ENCODE assay signal across 17 mouse cellular contexts in genomic region chr3:41365145-41365830, GRCm38 (mm10).
DNase-seq lines count a peak whose midpoint lies in the region; ATAC-seq and TF ChIP-seq lines count a peak whose summit lies in the region.
"Had no signal": no experiment of that assay in that cellular context is flagged by ENCODE, and none has a peak within 500 bp of the region (broad histone marks: within the 10 kb centered on the region; RNA-seq: fewer than 3 reads in every experiment).

No protein-coding gene starts in this region.

- no peaks in the 10 kb centered on the region for H3K27me3 ChIP-seq in forebrain, embryonic 16.5 days (replicated peaks; ENCODE audit: control insufficient read depth, insufficient read depth, low read length)
- no peaks in the 10 kb centered on the region for H3K27me3 ChIP-seq in forebrain, postnatal 0 days (ENCODE audit: insufficient read depth, low read length)
- H3K27me3 ChIP-seq in heart, postnatal 0 days (ENCODE audit: control insufficient read depth, insufficient read depth, low read length), result no peaks in the 10 kb centered on the region
- no peaks in the 10 kb centered on the region for H3K27me3 ChIP-seq in kidney, adult 2 months (replicated peaks; ENCODE audit: control insufficient read depth, insufficient read depth, low read length)
- H3K27me3 ChIP-seq: embryonic facial prominence, embryonic 13.5 days; kidney, embryonic 15.5 days; limb, embryonic 15.5 days; midbrain, embryonic 12.5 days had no signal

- H3K4me3 ChIP-seq in forebrain, embryonic 16.5 days (replicated peaks; ENCODE audit: low read length), result no peak overlapping the region
- H3K4me3 ChIP-seq in forebrain, postnatal 0 days (ENCODE audit: low read depth, low read length), result no peak overlapping the region
- H3K4me3 ChIP-seq in heart, postnatal 0 days (ENCODE audit: low read depth, low read length), result no peak overlapping the region
- no peak overlapping the region for H3K4me3 ChIP-seq in kidney, adult 2 months (ENCODE audit: insufficient read depth, low read depth, low read length)
- H3K4me3 ChIP-seq: embryonic facial prominence, embryonic 13.5 days; kidney, embryonic 15.5 days; layer of hippocampus, adult 2 months; limb, embryonic 15.5 days; midbrain, embryonic 12.5 days had no signal

- no peak for TF ChIP-seq CTCF in forebrain, postnatal 0 days (IDR thresholded peaks at IDR 0.05; ENCODE audit: low read depth)
- no peak for TF ChIP-seq CTCF in heart, postnatal 0 days (IDR thresholded peaks at IDR 0.05; ENCODE audit: low read depth)
- TF ChIP-seq CTCF in brain, embryonic 14.5 days (IDR thresholded peaks at IDR 0.05; ENCODE audit: borderline replicate concordance, extremely low read depth, insufficient read depth, insufficient read length), result no peak
- no peak for TF ChIP-seq CTCF in kidney, adult 2 months (conservative IDR thresholded peaks at IDR 0.05; ENCODE audit: insufficient read depth, insufficient read length, low read depth, low read length)

- H3K4me2 ChIP-seq in forebrain, embryonic 16.5 days (ENCODE audit: low read length), result no peak overlapping the region
- H3K4me2 ChIP-seq in forebrain, postnatal 0 days (ENCODE audit: low read depth), result no peak overlapping the region
- H3K4me2 ChIP-seq in heart, postnatal 0 days (ENCODE audit: low read depth, low read length), result no peak overlapping the region
- H3K4me2 ChIP-seq: kidney, embryonic 15.5 days; limb, embryonic 15.5 days; midbrain, embryonic 12.5 days had no signal

- TF ChIP-seq EP300 in heart, postnatal 0 days (IDR thresholded peaks at IDR 0.05; ENCODE audit: low read depth), result no peak

- H3K9ac ChIP-seq in forebrain, embryonic 16.5 days (replicated peaks; ENCODE audit: low read depth, low read length), result no peak overlapping the region
- H3K9ac ChIP-seq in forebrain, postnatal 0 days, result no peak overlapping the region
- H3K9ac ChIP-seq in heart, postnatal 0 days (replicated peaks; ENCODE audit: low read depth, low read length), result no peak overlapping the region
- H3K9ac ChIP-seq: embryonic facial prominence, embryonic 13.5 days; kidney, embryonic 15.5 days; limb, embryonic 15.5 days; midbrain, embryonic 12.5 days had no signal

- H3K4me1 ChIP-seq in forebrain, embryonic 16.5 days (replicated peaks; ENCODE audit: control insufficient read depth, insufficient read depth, low read length), result no peaks in the 10 kb centered on the region
- no peaks in the 10 kb centered on the region for H3K4me1 ChIP-seq in forebrain, postnatal 0 days (ENCODE audit: insufficient read depth)
- peaks cover 51% of the 10 kb centered on the region for H3K4me1 ChIP-seq in heart, postnatal 0 days (ENCODE audit: control insufficient read depth, insufficient read depth)
- peaks cover 6% of the 10 kb centered on the region; the same call in 1 of the 2 replicates for H3K4me1 ChIP-seq in kidney, adult 2 months (ENCODE audit: control insufficient read depth, insufficient read depth, low read length)
- H3K4me1 ChIP-seq: midbrain, embryonic 12.5 days had no signal

- no peaks in the 10 kb centered on the region for H3K36me3 ChIP-seq in forebrain, embryonic 16.5 days (ENCODE audit: control insufficient read depth, insufficient read depth)
- H3K36me3 ChIP-seq in forebrain, postnatal 0 days (ENCODE audit: insufficient read depth), result no peaks in the 10 kb centered on the region
- no peaks in the 10 kb centered on the region for H3K36me3 ChIP-seq in heart, postnatal 0 days (replicated peaks; ENCODE audit: control insufficient read depth, insufficient read depth, low read length)
- no peaks in the 10 kb centered on the region for H3K36me3 ChIP-seq in kidney, adult 2 months (ENCODE audit: control insufficient read depth, insufficient read depth, low read length)
- H3K36me3 ChIP-seq: embryonic facial prominence, embryonic 13.5 days; kidney, embryonic 15.5 days; limb, embryonic 15.5 days; midbrain, embryonic 12.5 days had no signal

- H3K27ac ChIP-seq in forebrain, embryonic 16.5 days (ENCODE audit: low read length), result no peak overlapping the region
- H3K27ac ChIP-seq in forebrain, postnatal 0 days (ENCODE audit: low read depth, low read length), result no peak overlapping the region
- peak overlapping the region; percentile 73 for H3K27ac ChIP-seq in heart, postnatal 0 days (ENCODE audit: low read depth)
- no peak overlapping the region for H3K27ac ChIP-seq in kidney, adult 2 months (ENCODE audit: insufficient read depth, low read depth, low read length)
- H3K27ac ChIP-seq: embryonic facial prominence, embryonic 13.5 days; layer of hippocampus, adult 2 months; limb, embryonic 15.5 days; midbrain, embryonic 12.5 days had no signal

- no peak for TF ChIP-seq POLR2A in brain, embryonic 14.5 days (IDR thresholded peaks at IDR 0.05; ENCODE audit: borderline replicate concordance, extremely low read depth, insufficient read depth, insufficient read length, poor library complexity, severe bottlenecking)
- TF ChIP-seq POLR2A in kidney, adult 2 months (IDR thresholded peaks at IDR 0.05; ENCODE audit: low read depth, low read length), result no peak

- peak; percentile 38; the same call in 1 of the 2 replicates for ATAC-seq in forebrain, embryonic 16.5 days
- no peak for ATAC-seq in forebrain, postnatal 0 days
- no peak for ATAC-seq in heart, postnatal 0 days (ENCODE audit: insufficient read depth, low read depth)
- ATAC-seq in monocyte, adult 5-6 weeks (replicated peaks; ENCODE audit: insufficient number of reproducible peaks, low FRiP score, low TSS enrichment, poor library complexity, severe bottlenecking), result peak; percentile 33; the same call in 1 of the 2 replicates
- ATAC-seq: lung, postnatal 0 days had no signal

- no peak for DNase-seq in forebrain, postnatal 0 days
- DNase-seq in heart, postnatal 0 days (ENCODE audit: low spot score), result no peak
- DNase-seq in heart, postnatal 4 days, result no peak
- peak; percentile 29 for DNase-seq in brain, embryonic 14.5 days (ENCODE audit: low read depth)
- DNase-seq in layer of hippocampus, postnatal 36 days, result no peak
- no peak for DNase-seq in kidney, adult 2 months
- DNase-seq: cerebellum, postnatal 36 days; gastrocnemius, postnatal 25 days; thymus, adult 18-20 months had no signal

- no peaks in the 10 kb centered on the region for H3K9me3 ChIP-seq in forebrain, embryonic 16.5 days (ENCODE audit: control insufficient read depth, low read length)
- H3K9me3 ChIP-seq in forebrain, postnatal 0 days (ENCODE audit: low read length), result no peaks in the 10 kb centered on the region
- H3K9me3 ChIP-seq in heart, postnatal 0 days (replicated peaks; ENCODE audit: control insufficient read depth, low read length), result no peaks in the 10 kb centered on the region
- H3K9me3 ChIP-seq: embryonic facial prominence, embryonic 13.5 days; kidney, embryonic 15.5 days; limb, embryonic 15.5 days; midbrain, embryonic 12.5 days had no signal

- WGBS in forebrain, embryonic 16.5 days, result 59% methylated on average over 8 of the region's 8 CpGs
- 60% methylated on average over 8 of the region's 8 CpGs for WGBS in forebrain, postnatal 0 days
- 60% methylated on average over 8 of the region's 8 CpGs for WGBS in heart, postnatal 0 days
- 74% methylated on average over 8 of the region's 8 CpGs for WGBS in kidney, adult 2 months

Comparison
In these comparisons a context has a peak if more than half of its experiments do, and no peak if none do; other contexts are left out.
1. ATAC-seq: peak in forebrain, embryonic 16.5 days (single experiment) and monocyte, adult 5-6 weeks (single experiment); none in forebrain, postnatal 0 days (single experiment) and heart, postnatal 0 days (single experiment).